Mouse (Mus musculus) neural tube, embryonic 11.5 days (tissue): ENCODE measurements around the gene Lrfn3. TPM values are rescaled to one million over a fixed set of nuclear protein-coding genes. Genes with fewer than 3 reads are reported as not detected.

Experiments used
- ATAC-seq: fragments of 200-750 bp; cut with Nextera tagmentation; 2 replicates; pipeline ENCODE4 v1.8.0; 2017; ENCODE audit warnings: moderate number of reproducible peaks, mild to moderate bottlenecking, moderate TSS enrichment, moderate library complexity; ENCODE audit not compliant: insufficient read depth, low FRiP score, low TSS enrichment
- DNase-seq: peaks from one replicate; pipeline ENCODE4 v3.0.0-alpha.2; 2015; ENCODE audit warnings: low spot score
- H3K27ac ChIP-seq: fragments of 300-500 bp; sonication (generic); 2 replicates; pipeline ENCODE4 v1.5.1; 2014; ENCODE audit warnings: low read depth, mild to moderate bottlenecking, low read length
- H3K27me3 ChIP-seq: fragments of 300-500 bp; sonication (generic); 2 replicates; pipeline ENCODE4 v1.6.1; 2014; ENCODE audit warnings: mild to moderate bottlenecking, low read length, mixed read lengths; ENCODE audit not compliant: control insufficient read depth, insufficient read depth
- H3K36me3 ChIP-seq: fragments of 300-500 bp; sonication (generic); 2 replicates; pipeline ENCODE4 v1.6.1; 2014; ENCODE audit warnings: mild to moderate bottlenecking, low read length, moderate library complexity, mixed read lengths; ENCODE audit not compliant: control insufficient read depth, insufficient read depth
- H3K4me1 ChIP-seq: fragments of 300-500 bp; sonication (generic); 2 replicates; pipeline ENCODE4 v1.6.1; 2014; ENCODE audit warnings: low read length, mixed read lengths; ENCODE audit not compliant: control insufficient read depth, insufficient read depth
- H3K4me2 ChIP-seq: fragments of 300-500 bp; sonication (generic); 2 replicates; pipeline ENCODE4 v1.6.1; 2014; ENCODE audit warnings: low read depth, mild to moderate bottlenecking, moderate library complexity
- H3K4me3 ChIP-seq: fragments of 300-500 bp; sonication (generic); 2 replicates; pipeline ENCODE4 v1.5.1; 2014; ENCODE audit warnings: low read depth, low read length
- H3K9ac ChIP-seq: fragments of 300-500 bp; sonication (generic); 2 replicates; pipeline ENCODE4 v1.6.1; 2014; ENCODE audit warnings: mild to moderate bottlenecking, low read length
- H3K9me3 ChIP-seq: fragments of 300-500 bp; sonication (generic); 2 replicates; pipeline ENCODE4 v1.6.1; 2016; ENCODE audit warnings: low read length; ENCODE audit not compliant: control insufficient read depth
- WGBS: fragments of 180-500 bp; shearing (Covaris S2); extraction: QIAGEN DNeasy Blood & Tissue Kit; methylation state at CpG from one replicate; pipeline ENCODE4 v1.1.7; 2014; 5-methylcytosine and 5-hydroxymethylcytosine counted together
- polyA plus RNA-seq: library from polyadenylated mRNA; unstranded; fragments of >200 nt; fragmentation: Nextera tagmentation; extraction: Ambion mirVana; gene quantifications from 2 replicates; pipeline ENCODE4 v1.2.1, GENCODE M21; 2014

Lrfn3 gene
- polyA plus RNA-seq, 1 experiment from 2014 or later, result 6.3 TPM

DNA sequence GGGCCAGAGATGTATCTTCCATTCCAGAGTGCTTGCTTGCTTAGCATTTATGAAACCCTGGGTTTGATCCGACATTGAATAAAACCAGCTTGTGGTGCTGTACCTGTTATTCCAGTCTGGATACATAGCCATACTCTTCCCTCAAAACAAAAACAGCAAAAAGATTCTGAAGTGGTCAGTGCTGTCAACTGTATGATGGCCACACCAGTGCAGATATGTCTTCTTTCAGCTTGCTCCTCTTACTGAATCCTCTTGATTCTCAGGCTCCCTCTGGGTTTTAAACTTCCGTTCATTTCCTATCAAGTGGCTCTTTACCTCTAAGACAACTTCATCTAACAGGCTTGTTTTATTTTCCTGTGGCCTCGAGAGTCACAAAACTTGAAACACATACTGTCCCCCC lies 38.8 kb downstream of the Lrfn3 start, which contains the start of gene Sdhaf1:
Gene Sdhaf1, minus strand, starts transcription at position 101 of the 400 bp plus-strand sequence.
- no peaks in the 10 kb centered on the region for H3K9me3 ChIP-seq
- H3K4me1 ChIP-seq, result peaks cover 6% of the 10 kb centered on the region; the same call in 1 of the 2 replicates
- H3K27ac ChIP-seq, result no peak within 1 kb of the TSS
- H3K27me3 ChIP-seq, result no peaks in the 10 kb centered on the region
- WGBS, result 80% methylated on average over 3 of the region's 3 CpGs
- ATAC-seq (no peak), DNase-seq (no peak)
- H3K4me2 ChIP-seq, result peak within 1 kb of the TSS; percentile 82
- no peaks in the 10 kb centered on the region for H3K36me3 ChIP-seq
- peak within 1 kb of the TSS; percentile 69 for H3K4me3 ChIP-seq
- peak within 1 kb of the TSS; percentile 85 for H3K9ac ChIP-seq

DNA sequence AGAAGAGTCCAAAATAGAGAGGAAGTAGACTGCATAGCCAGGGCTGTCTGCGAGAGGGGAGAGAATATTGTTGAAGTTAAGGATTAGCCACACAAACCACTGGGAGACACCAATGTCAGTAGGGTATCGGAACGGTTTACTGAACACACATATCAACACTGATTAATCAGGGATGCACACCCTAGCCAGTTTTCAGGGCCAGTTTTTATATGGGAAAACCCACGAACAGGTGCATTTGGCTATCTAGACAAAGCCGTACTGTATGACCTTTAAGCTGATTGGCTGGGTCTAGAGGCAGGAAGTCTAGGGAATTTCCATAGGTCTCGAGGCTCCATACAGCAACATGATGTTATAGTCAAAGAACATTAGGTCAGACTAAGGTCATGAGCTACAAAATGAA lies 39.7 kb downstream of the Lrfn3 start:
- DNase-seq, result no peak
- 41% methylated on average over 6 of the region's 6 CpGs for WGBS

DNA sequence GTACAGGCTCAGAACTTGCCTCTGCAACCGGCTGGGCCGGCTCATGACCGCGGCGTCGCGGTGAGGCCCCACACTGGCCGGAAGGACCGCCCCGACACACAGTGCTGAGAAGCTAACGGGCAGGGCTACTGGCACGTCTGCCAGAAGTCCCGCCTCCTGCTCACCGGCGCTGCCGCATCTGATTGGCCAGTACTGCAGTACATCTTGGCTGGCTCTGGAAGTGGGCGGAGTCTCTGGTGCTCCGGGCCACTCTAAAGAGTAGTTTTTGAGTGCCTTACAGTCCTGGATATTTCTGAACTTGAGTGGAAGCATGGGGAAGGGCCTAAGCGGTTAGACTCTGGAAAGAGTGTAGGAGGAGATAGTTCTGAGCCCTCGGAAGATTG lies 40.3 kb downstream of the Lrfn3 start:
- H3K9me3 ChIP-seq, result no peaks in the 10 kb centered on the region
- no peaks in the 10 kb centered on the region for H3K36me3 ChIP-seq
- H3K27me3 ChIP-seq, result no peaks in the 10 kb centered on the region
- H3K4me3 ChIP-seq, result peak overlapping the region; percentile 69
- peaks cover 6% of the 10 kb centered on the region; the same call in 1 of the 2 replicates for H3K4me1 ChIP-seq
- ATAC-seq (peak; percentile 100), DNase-seq (peak; percentile 94)
- H3K4me2 ChIP-seq, result peak overlapping the region; percentile 82
- peak overlapping the region; percentile 85 for H3K9ac ChIP-seq
- H3K27ac ChIP-seq, result peak overlapping the region; percentile 70; the same call in 1 of the 2 replicates
- under 1% methylated on average over 20 of the region's 20 CpGs for WGBS

More for the DNA sequence above, 39.7 kb downstream of the Lrfn3 start:
- H3K4me2 ChIP-seq, result peak overlapping the region; percentile 82
- H3K9me3 ChIP-seq, result no peaks in the 10 kb centered on the region
- H3K27ac ChIP-seq, result no peak overlapping the region
- no peaks in the 10 kb centered on the region for H3K27me3 ChIP-seq
- peak overlapping the region; percentile 69 for H3K4me3 ChIP-seq
- ATAC-seq, result no peak
- peaks cover 6% of the 10 kb centered on the region; the same call in 1 of the 2 replicates for H3K4me1 ChIP-seq
- H3K9ac ChIP-seq, result peak overlapping the region; percentile 85
- H3K36me3 ChIP-seq, result no peaks in the 10 kb centered on the region

DNA sequence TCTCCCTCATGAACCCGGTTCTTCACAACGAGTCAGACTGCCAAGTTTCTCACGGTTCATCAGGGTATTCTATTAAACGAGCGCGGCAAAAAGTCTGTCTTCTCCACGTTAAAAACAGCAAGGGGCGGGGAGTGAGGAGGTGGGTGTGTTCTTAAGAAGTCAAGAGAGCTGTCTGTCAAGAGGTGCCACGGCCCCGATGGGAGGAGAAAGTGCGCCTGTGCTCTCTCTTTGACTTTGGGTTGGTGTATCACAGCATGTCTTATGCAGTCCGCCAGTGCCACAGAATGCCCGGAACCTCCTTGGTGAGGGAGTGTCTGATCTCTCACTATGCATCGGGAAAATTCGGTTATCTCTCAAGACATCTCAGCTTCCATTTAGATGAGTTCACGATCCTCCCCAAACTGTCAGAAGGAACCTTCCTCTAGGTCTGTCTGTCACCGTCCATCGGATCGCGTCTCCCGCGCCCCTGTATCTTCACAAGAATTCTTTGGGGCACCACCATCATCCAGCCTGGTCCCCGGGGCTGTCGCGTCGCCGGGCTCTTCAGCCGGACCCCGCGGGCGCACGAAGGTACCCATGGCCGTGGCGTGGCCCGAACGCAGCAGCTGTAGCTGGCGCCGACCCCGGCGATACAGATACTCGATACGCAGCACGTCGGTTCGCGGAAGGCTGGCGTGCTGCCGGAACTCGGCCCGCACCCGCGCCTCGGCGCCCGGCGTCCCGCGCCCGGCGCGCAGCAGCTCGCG lies 40.9 kb downstream of the Lrfn3 start, which contains the start of gene E130208F15Rik:
Gene E130208F15Rik, plus strand, starts transcription at position 202 of the 746 bp plus-strand sequence.
- H3K4me2 ChIP-seq, result peak within 1 kb of the TSS; percentile 82
- H3K4me3 ChIP-seq, result peak within 1 kb of the TSS; percentile 69
- peak within 1 kb of the TSS; percentile 85 for H3K9ac ChIP-seq
- peak; percentile 57 for ATAC-seq
- no peaks in the 10 kb centered on the region for H3K36me3 ChIP-seq
- H3K27me3 ChIP-seq, result no peaks in the 10 kb centered on the region
- under 1% methylated on average over 63 of the region's 63 CpGs for WGBS
- peak within 1 kb of the TSS; percentile 70; the same call in 1 of the 2 replicates for H3K27ac ChIP-seq
- H3K9me3 ChIP-seq, result no peaks in the 10 kb centered on the region
- DNase-seq, result peak; percentile 46
- H3K4me1 ChIP-seq, result peaks cover 6% of the 10 kb centered on the region; the same call in 1 of the 2 replicates

DNA sequence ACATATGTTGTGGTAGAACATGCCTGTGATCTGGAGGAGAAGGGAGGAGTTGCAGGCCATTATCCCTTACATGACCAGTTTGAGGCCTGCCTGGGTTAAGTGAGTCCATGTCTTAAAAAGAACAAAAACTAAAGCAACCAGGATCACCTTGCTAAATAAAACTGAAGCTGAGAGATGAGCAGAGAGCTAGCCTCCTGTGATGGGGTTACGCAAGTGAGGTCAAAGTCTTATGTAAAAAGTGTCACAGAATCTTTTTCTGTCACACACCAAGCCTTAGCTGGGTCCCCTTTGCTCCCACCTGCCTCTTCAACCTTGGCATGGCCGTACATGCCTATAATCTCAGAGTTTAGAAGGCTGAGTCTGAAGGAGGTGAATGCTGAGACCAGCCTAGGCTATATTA lies 41.6 kb downstream of the Lrfn3 start:
- peak overlapping the region; percentile 69; the same call in 1 of the 2 replicates for H3K4me3 ChIP-seq
- peak overlapping the region; percentile 82 for H3K4me2 ChIP-seq
- 86% methylated on average over 2 of the region's 2 CpGs for WGBS
- no peak overlapping the region for H3K27ac ChIP-seq
- ATAC-seq (no peak), DNase-seq (no peak)
- H3K27me3 ChIP-seq, result no peaks in the 10 kb centered on the region
- H3K9ac ChIP-seq, result no peak overlapping the region
- no peaks in the 10 kb centered on the region for H3K36me3 ChIP-seq
- no peaks in the 10 kb centered on the region for H3K9me3 ChIP-seq
- peaks cover 6% of the 10 kb centered on the region; the same call in 1 of the 2 replicates for H3K4me1 ChIP-seq

DNA sequence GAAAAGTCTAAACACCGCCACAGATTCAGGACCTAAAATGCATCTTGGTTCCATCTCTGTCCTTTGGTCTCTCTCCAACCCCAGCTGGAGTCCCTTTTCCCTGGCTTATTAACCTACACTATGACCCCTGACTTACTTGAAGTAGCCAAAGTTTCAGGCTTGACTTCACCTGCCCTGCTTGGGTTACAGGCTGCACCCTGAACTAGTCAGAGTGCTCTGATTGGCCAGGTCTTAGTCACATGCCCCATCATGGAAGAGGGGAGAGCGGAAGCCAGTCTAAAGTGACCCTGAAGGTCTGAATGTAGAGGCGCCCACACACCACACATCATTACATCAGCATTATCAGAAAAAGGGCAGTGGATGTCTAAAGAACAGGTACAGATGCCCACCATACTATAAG lies 44.4 kb downstream of the Lrfn3 start:
- no peak for DNase-seq
- Histone ChIP-seq H3K36me3 (no peaks in the 10 kb centered on the region), H3K4me1 (peaks cover 9% of the 10 kb centered on the region), H3K27me3 (no peaks in the 10 kb centered on the region), H3K4me2 (no peak overlapping the region), H3K27ac (no peak overlapping the region), H3K4me3 (no peak overlapping the region), H3K9ac (no peak overlapping the region), H3K9me3 (no peaks in the 10 kb centered on the region)
- 75% methylated on average over 3 of the region's 3 CpGs for WGBS
- no peak for ATAC-seq

DNA sequence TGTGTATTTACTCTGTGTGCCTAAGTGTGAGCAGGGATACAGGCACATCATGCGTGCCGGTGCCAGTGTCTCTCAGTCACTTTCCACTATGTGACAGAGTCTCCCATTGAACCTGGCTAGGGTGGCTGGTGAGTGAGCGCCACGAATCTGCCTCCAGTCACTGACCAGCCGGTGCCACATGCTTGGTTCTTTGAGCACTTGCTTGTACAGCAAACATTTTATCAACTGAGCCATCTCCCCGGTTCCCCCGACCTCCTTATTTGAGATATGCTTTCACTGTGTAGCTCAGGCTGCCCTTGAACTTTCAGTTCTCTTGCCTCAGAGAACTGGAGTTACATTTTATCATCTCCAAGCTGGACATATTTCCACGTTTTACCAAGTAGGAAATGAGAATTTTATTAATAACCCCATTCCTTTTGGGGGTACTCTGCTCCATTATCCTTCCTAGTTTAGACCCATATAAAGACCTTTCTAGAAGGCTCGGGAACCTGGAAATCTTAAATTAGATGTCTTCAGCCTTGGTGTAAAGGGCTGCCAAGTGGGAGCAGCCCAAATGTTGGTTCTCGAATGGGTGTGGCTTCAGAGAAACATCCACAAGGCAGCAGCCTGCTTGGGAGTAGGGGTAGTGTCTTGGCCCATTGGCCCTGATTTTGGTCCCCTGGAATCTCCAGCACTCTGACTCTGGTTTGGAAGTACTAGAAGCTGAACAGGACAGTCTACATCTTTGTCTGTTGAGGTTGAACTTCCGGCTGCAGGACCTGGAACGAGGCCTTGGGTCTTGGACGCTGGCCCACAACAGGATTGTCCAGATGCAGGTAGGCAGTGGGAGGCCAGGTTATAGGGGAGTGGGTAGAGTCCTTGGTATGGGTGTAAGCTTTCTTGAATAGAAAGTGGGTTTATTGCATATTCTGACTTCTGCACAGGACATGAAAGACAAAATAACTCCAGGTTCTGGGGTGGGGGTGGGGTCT lies 46.7 kb downstream of the Lrfn3 start:
- no peak overlapping the region; the same call in 1 of the 2 replicates for H3K4me2 ChIP-seq
- DNase-seq, result no peak
- H3K9ac ChIP-seq, result no peak overlapping the region
- no peaks in the 10 kb centered on the region for H3K36me3 ChIP-seq
- 81% methylated on average over 13 of the region's 13 CpGs for WGBS
- no peaks in the 10 kb centered on the region for H3K27me3 ChIP-seq
- peaks cover 4% of the 10 kb centered on the region; the same call in 1 of the 2 replicates for H3K4me1 ChIP-seq
- no peak for ATAC-seq
- no peak overlapping the region for H3K27ac ChIP-seq
- H3K9me3 ChIP-seq, result no peaks in the 10 kb centered on the region
- no peak overlapping the region for H3K4me3 ChIP-seq

DNA sequence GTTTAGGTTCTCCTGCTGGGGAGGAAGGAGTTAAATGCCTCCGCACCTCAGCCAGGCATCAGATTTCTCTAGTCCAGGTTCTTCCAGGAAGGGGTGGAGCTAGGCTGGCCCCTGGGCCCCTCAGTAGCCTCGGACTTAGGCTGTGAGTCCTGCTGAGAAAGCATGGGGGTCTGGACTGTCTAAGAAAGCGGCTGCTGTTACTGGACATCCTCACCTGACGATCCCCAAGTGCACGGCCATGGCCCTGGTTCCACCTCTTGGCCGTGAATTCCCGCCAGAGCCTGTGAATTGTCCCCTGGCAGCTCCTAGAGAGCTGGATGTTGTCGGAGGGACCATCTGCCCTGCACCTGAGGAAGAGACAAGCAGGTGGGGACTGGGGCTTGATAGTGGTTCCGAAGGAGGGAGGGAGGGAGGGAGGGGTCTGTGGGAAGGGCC lies 47.8 kb downstream of the Lrfn3 start, which contains the start of gene Syne4:
Gene Syne4, plus strand, starts transcription at position 87 of the 435 bp plus-strand sequence.
- no peak for ATAC-seq
- peaks cover 4% of the 10 kb centered on the region; the same call in 1 of the 2 replicates for H3K4me1 ChIP-seq
- H3K4me3 ChIP-seq, result peak within 1 kb of the TSS; percentile 22
- H3K27me3 ChIP-seq, result no peaks in the 10 kb centered on the region
- H3K9me3 ChIP-seq, result no peaks in the 10 kb centered on the region
- WGBS, result under 1% methylated on average over 9 of the region's 9 CpGs
- peak within 1 kb of the TSS; percentile 28 for H3K4me2 ChIP-seq
- DNase-seq, result peak; percentile 35
- H3K36me3 ChIP-seq, result no peaks in the 10 kb centered on the region
- no peak within 1 kb of the TSS for H3K27ac ChIP-seq
- peak within 1 kb of the TSS; percentile 32; the same call in 1 of the 2 replicates for H3K9ac ChIP-seq
